Mouse (Mus musculus) embryonic fibroblast, embryonic 13.5 days (primary cell): ENCODE data around the gene Foxred2.

ENCODE experiments used
- CTCF ChIP-seq: IDR thresholded peaks from 2 replicates; pipeline ENCODE4 v1.5.1; 2011; ENCODE audit warnings: mild to moderate bottlenecking, control low read depth, low read length, moderate library complexity, borderline replicate concordance; ENCODE audit not compliant: insufficient read depth
- POLR2A ChIP-seq: IDR thresholded peaks from 2 replicates; pipeline ENCODE4 v1.6.1; 2011; ENCODE audit warnings: low read depth, mild to moderate bottlenecking, control low read depth, low read length, moderate library complexity

DNA sequence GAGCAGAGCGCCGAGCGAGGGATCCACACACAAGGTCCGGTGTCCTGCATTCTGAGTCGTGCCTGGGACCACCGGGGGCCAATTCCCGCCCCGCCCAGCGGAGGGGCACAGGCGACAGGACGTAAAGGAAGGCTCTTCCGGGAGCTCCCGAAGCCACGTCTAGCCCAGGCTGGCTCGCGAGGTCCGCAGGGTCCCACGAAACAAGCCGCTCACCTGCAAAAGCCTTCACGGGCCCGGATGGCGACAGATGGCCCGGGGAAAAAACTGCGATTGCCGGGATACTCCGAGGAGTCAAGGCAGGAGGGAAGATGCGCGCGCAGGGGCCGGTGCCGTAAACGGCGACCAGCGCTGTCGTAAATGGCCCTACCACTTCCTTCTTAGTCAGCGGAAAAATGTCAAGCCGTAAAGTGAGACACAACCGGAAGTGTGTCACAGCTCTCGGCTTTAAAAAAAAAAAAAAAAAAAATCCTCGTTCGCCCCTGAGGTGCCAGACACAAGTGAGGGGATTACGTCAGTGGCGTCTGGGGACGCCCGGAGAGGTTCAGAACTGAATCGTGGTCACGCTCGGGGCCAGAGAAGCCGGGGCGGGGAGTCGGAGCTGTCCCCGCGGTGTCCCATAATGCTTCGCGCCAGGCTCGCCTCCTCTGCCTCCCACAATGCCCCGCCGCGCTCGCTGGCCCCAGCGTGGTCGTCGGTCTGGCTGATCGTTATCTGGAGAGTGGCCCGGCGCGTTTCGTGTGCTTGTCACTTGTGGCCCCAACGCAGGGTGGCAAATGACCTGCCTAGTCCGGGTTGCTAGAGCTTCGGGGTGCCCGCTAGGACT lies 14.2 kb upstream of the Foxred2 start, which contains the start of gene Eif3d:
- TF ChIP-seq POLR2A (peak; percentile 91), CTCF (no peak)
